Mouse (Mus musculus) T-helper 1 cell (primary cell): Measurements from ENCODE around the gene Cyp2d10.

ENCODE experiments used
- in situ Hi-C: fragments of 300-600 bp; cut with MboI, MseI; formaldehyde crosslinking; loops from one replicate; pipeline ENCODE4 v1.15.1; 2025; ENCODE audit warnings: high pct_unique_total_duplicates

The Cyp2d10 gene

GRCm38 (mm10) chr15:82358431-82359260 lies 48.3 kb downstream of the Cyp2d10 start:
- in situ Hi-C loops, result loop anchor here (10.0 kb wide), 1 partner anchor 746 kb away; no protein-coding TSS in a partner anchor

GRCm38 (mm10) chr15:82354126-82354945 lies 52.7 kb downstream of the Cyp2d10 start, which contains the start of gene Ndufa6:
TSS of gene Ndufa6 (minus strand) at chr15:82354322.
- in situ Hi-C loops, result loop anchor here (10.0 kb wide), 1 partner anchor 750 kb away; no protein-coding TSS in a partner anchor

GRCm38 (mm10) chr15:82353745-82354113 lies 53.3 kb downstream of the Cyp2d10 start:
- in situ Hi-C loops, result loop anchor here (10.0 kb wide), 1 partner anchor 751 kb away; no protein-coding TSS in a partner anchor

GRCm38 (mm10) chr15:82353078-82353744 lies 53.8 kb downstream of the Cyp2d10 start:
- in situ Hi-C loops, result loop anchor here (10.0 kb wide), 1 partner anchor 752 kb away; no protein-coding TSS in a partner anchor
